Mouse (Mus musculus): ENCODE results near the gene Polr2c.

GRCm38 (mm10) chr8:94836456-94837240 is 20.6 kb upstream of the Polr2c start:
- TF ChIP-seq GATA1 (IDR thresholded peaks at IDR 0.05; ENCODE audit: low read length) (no peak), TAL1 (IDR thresholded peaks at IDR 0.05; ENCODE audit: low read length) (no peak)
